ENCODE assay signal across 20 mouse cellular contexts in the genomic region with DNA sequence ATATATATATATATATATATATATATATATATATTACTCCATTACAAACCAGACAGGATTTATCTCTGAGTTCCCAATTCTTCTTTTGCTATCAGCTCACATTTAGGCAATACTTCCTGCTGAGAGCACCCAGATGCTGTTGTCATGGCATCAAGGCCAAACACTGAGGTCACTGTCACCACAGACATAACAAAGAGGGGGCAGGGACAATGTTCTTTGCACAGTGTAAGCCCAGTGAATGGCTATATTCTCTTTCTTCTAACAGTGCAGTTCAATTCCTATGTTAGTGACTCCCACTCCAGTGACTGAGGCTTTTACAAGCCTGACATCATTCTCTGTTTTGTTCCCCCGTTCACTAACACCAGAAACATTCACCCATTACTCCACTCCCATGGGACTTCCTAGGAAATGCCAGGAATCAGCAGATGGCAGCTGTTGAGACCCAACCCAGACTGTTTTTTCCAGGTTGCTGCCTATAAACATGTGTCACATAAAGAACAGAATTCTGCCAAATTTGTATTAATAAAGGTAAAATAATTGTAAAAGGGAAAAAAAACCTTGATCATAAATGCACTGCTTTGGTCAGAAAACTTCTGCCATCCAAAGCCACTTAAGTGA.
DNase-seq lines count a peak whose midpoint lies in the region; ATAC-seq and TF ChIP-seq lines count a peak whose summit lies in the region.
"Had no signal": no experiment of that assay in that cellular context is flagged by ENCODE, and none has a peak within 500 bp of the region (broad histone marks: within the 10 kb centered on the region; RNA-seq: fewer than 3 reads in every experiment).

No protein-coding gene starts in this region.

- TF ChIP-seq CTCF in CH12.LX (conservative IDR thresholded peaks at IDR 0.05 in 1 of 2, IDR thresholded peaks at IDR 0.05 in 1 of 2; ENCODE audit: low read depth in 2 of 2, low read length in 2 of 2), result no peak

- TF ChIP-seq EP300 in CH12.LX (IDR thresholded peaks at IDR 0.05; ENCODE audit: low read length), result no peak

- 38% methylated on average over 1 of the region's 1 CpGs for WGBS in midbrain, embryonic 12.5 days
- WGBS in midbrain, embryonic 10.5 days, result 45% methylated on average over 1 of the region's 1 CpGs
- WGBS in hindbrain, embryonic 14.5 days, result 30% methylated on average over 1 of the region's 1 CpGs

- no peak overlapping the region for H3K4me2 ChIP-seq in midbrain, embryonic 12.5 days (replicated peaks)
- H3K4me2 ChIP-seq in CH12.LX (ENCODE audit: insufficient read depth, low read depth, poor library complexity, severe bottlenecking), result no peak overlapping the region
- no peak overlapping the region for H3K4me2 ChIP-seq in hindbrain, embryonic 14.5 days (replicated peaks)
- H3K4me2 ChIP-seq: forebrain, embryonic 15.5 days; heart, embryonic 15.5 days; limb, embryonic 15.5 days; midbrain, embryonic 11.5 days had no signal

- H3K36me3 ChIP-seq in midbrain, embryonic 12.5 days, result no peaks in the 10 kb centered on the region
- no peaks in the 10 kb centered on the region for H3K36me3 ChIP-seq in midbrain, embryonic 10.5 days
- no peaks in the 10 kb centered on the region for H3K36me3 ChIP-seq in CH12.LX (replicated peaks in 1 of 2; ENCODE audit: control insufficient read depth in 1 of 2, insufficient read depth in 1 of 2, low read length in 1 of 2)
- H3K36me3 ChIP-seq in hindbrain, embryonic 14.5 days (replicated peaks; ENCODE audit: control insufficient read depth, insufficient read depth), result no peaks in the 10 kb centered on the region
- H3K36me3 ChIP-seq: forebrain, embryonic 15.5 days; heart, embryonic 15.5 days; limb, embryonic 15.5 days had no signal

- H3K27me3 ChIP-seq in midbrain, embryonic 12.5 days, result no peaks in the 10 kb centered on the region
- H3K27me3 ChIP-seq in midbrain, embryonic 10.5 days (ENCODE audit: low read depth, poor library complexity, severe bottlenecking), result no peaks in the 10 kb centered on the region
- H3K27me3 ChIP-seq in CH12.LX (replicated peaks), result no peaks in the 10 kb centered on the region
- H3K27me3 ChIP-seq in hindbrain, embryonic 14.5 days (ENCODE audit: control insufficient read depth, insufficient read depth, low read length), result no peaks in the 10 kb centered on the region
- H3K27me3 ChIP-seq: forebrain, embryonic 15.5 days; heart, embryonic 15.5 days; limb, embryonic 15.5 days had no signal

- intact Hi-C loops in left cerebral cortex, postnatal 36 days (cut with DNase I), result no loop called here

- no peak for DNase-seq in midbrain, embryonic 10.5 days (ENCODE audit: low spot score)
- DNase-seq in CH12.LX (ENCODE audit: extremely low read depth), result peak; percentile 22
- peak; percentile 13 for DNase-seq in adrenal gland, adult 8-10 months
- peak; percentile 10 for DNase-seq in hindbrain, embryonic 14.5 days (ENCODE audit: low spot score)
- DNase-seq in left cerebral cortex, postnatal 36 days (ENCODE audit: low spot score in 2 of 2), result no peak
- DNase-seq in left cerebral cortex, adult 18-20 months (ENCODE audit: low spot score in 2 of 2), result no peak
- DNase-seq: cerebellum, postnatal 14 days; gastrocnemius, adult 2 months; kidney, adult 2 months; kidney, postnatal 36 days; liver, postnatal 0 days; right cerebral cortex, postnatal 4 days; thymus, postnatal 4 days had no signal

- in situ Hi-C loops in CH12.LX (cut with MboI; ENCODE audit: low pct_ligation_motif_present, low pct_unique_long_range_greater_than_20kb, low sequenced_read_pairs), result no loop called here

- no peak overlapping the region for H3K4me3 ChIP-seq in midbrain, embryonic 12.5 days
- H3K4me3 ChIP-seq in midbrain, embryonic 10.5 days, result no peak overlapping the region
- no peak overlapping the region for H3K4me3 ChIP-seq in CH12.LX (replicated peaks in 1 of 3; ENCODE audit: low read depth in 2 of 3, low read length in 2 of 3, poor library complexity in 1 of 3)
- H3K4me3 ChIP-seq in hindbrain, embryonic 14.5 days (replicated peaks; ENCODE audit: low read length), result no peak overlapping the region
- H3K4me3 ChIP-seq: forebrain, embryonic 15.5 days; gastrocnemius, adult 2 months; heart, embryonic 15.5 days; limb, embryonic 15.5 days had no signal

- TF ChIP-seq POLR2A in CH12.LX (IDR thresholded peaks at IDR 0.05; ENCODE audit: low read depth, low read length), result no peak

- H3K27ac ChIP-seq in midbrain, embryonic 12.5 days (replicated peaks), result no peak overlapping the region
- H3K27ac ChIP-seq in midbrain, embryonic 10.5 days (replicated peaks), result no peak overlapping the region
- no peak overlapping the region for H3K27ac ChIP-seq in CH12.LX (ENCODE audit: insufficient read depth, low read depth)
- no peak overlapping the region for H3K27ac ChIP-seq in hindbrain, embryonic 14.5 days
- H3K27ac ChIP-seq: forebrain, embryonic 15.5 days; gastrocnemius, adult 2 months; heart, embryonic 15.5 days; limb, embryonic 15.5 days had no signal

- no peak for TF ChIP-seq RAD21 in CH12.LX (IDR thresholded peaks at IDR 0.05; ENCODE audit: low read depth, low read length)

- H3K9ac ChIP-seq in midbrain, embryonic 12.5 days (replicated peaks), result no peak overlapping the region
- no peak overlapping the region for H3K9ac ChIP-seq in CH12.LX (ENCODE audit: insufficient read depth, low read depth)
- H3K9ac ChIP-seq in hindbrain, embryonic 14.5 days, result no peak overlapping the region
- H3K9ac ChIP-seq: forebrain, embryonic 15.5 days; heart, embryonic 15.5 days; limb, embryonic 15.5 days; liver, postnatal 0 days had no signal

- no peaks in the 10 kb centered on the region for H3K79me2 ChIP-seq in CH12.LX (replicated peaks; ENCODE audit: control insufficient read depth, extremely low read depth, insufficient read depth, poor library complexity, severe bottlenecking)

- no peaks in the 10 kb centered on the region for H3K9me3 ChIP-seq in midbrain, embryonic 12.5 days
- H3K9me3 ChIP-seq in midbrain, embryonic 10.5 days (replicated peaks), result no peaks in the 10 kb centered on the region
- no peaks in the 10 kb centered on the region for H3K9me3 ChIP-seq in CH12.LX (replicated peaks; ENCODE audit: low read length)
- H3K9me3 ChIP-seq in hindbrain, embryonic 14.5 days (ENCODE audit: control insufficient read depth, low read length), result no peaks in the 10 kb centered on the region
- H3K9me3 ChIP-seq: forebrain, embryonic 15.5 days; heart, embryonic 15.5 days; limb, embryonic 15.5 days had no signal

- no peaks in the 10 kb centered on the region for H3K4me1 ChIP-seq in midbrain, embryonic 12.5 days
- 0 out of 2 replicates have a peak, but pooled peaks cover 3% of the 10 kb centered on the region for H3K4me1 ChIP-seq in midbrain, embryonic 10.5 days
- peaks cover 0 to 13% of the 10 kb centered on the region in 2 experiments; a peak in 1 of 4 replicates for H3K4me1 ChIP-seq in CH12.LX (ENCODE audit: control insufficient read depth in 1 of 2, insufficient read depth in 2 of 2)
- H3K4me1 ChIP-seq in hindbrain, embryonic 14.5 days (replicated peaks; ENCODE audit: control insufficient read depth, insufficient read depth, low read length), result no peaks in the 10 kb centered on the region; the same call in 1 of the 2 replicates
- H3K4me1 ChIP-seq: forebrain, embryonic 15.5 days; heart, embryonic 15.5 days; limb, embryonic 15.5 days had no signal

- dilution Hi-C loops in CH12.LX (cut with MboI; ENCODE audit: extremely low pct_ligation_motif_present, extremely low pct_unique_long_range_greater_than_20kb, low sequenced_read_pairs), result no loop called here

- 0 out of 2 replicates have a peak, but pooled peaks have one; percentile 23 for ATAC-seq in midbrain, embryonic 12.5 days (ENCODE audit: low FRiP score, low read depth)
- ATAC-seq in hindbrain, embryonic 14.5 days (ENCODE audit: low FRiP score), result no peak
- ATAC-seq in granulocyte monocyte progenitor cell, adult 5-6 weeks (replicated peaks; ENCODE audit: poor library complexity, severe bottlenecking), result no peak
- ATAC-seq: CD4-positive, CD25-positive, alpha-beta regulatory T cell, adult 4 months; forebrain, embryonic 15.5 days; liver, postnatal 0 days had no signal

TF ChIP-seq in CH12.LX, 34 proteins besides CTCF, POLR2A, EP300 and RAD21:
- TF ChIP-seq UBTF (IDR thresholded peaks at IDR 0.05; ENCODE audit: low read depth, low read length) (no peak), RCOR1 (conservative IDR thresholded peaks at IDR 0.05; ENCODE audit: low read depth, low read length) (no peak), USF2 (conservative IDR thresholded peaks at IDR 0.05; ENCODE audit: low read depth, low read length) (no peak), KAT2A (IDR thresholded peaks at IDR 0.05; ENCODE audit: insufficient replicate concordance, low read length) (no peak), TCF12 (IDR thresholded peaks at IDR 0.05; ENCODE audit: low read depth, low read length) (no peak), JUND (conservative IDR thresholded peaks at IDR 0.05; ENCODE audit: low read depth, low read length) (no peak), TBP (conservative IDR thresholded peaks at IDR 0.05; ENCODE audit: low read depth, low read length) (no peak), ZMIZ1 (IDR thresholded peaks at IDR 0.05; ENCODE audit: low read depth, low read length) (no peak), SIN3A (IDR thresholded peaks at IDR 0.05; ENCODE audit: low read length) (no peak), POLR2AphosphoS2 (IDR thresholded peaks at IDR 0.05; ENCODE audit: low read depth, low read length) (no peak), ZKSCAN1 (IDR thresholded peaks at IDR 0.05; ENCODE audit: borderline replicate concordance, low read depth, low read length) (no peak), CHD1 (IDR thresholded peaks at IDR 0.05; ENCODE audit: low read depth, low read length) (no peak), MXI1 (IDR thresholded peaks at IDR 0.05; ENCODE audit: low read depth, low read length) (no peak), MAZ (IDR thresholded peaks at IDR 0.05; ENCODE audit: low read depth, low read length) (no peak), USF1 (IDR thresholded peaks at IDR 0.05; ENCODE audit: low read depth, low read length) (no peak), ZC3H11A (IDR thresholded peaks at IDR 0.05; ENCODE audit: low read depth, low read length) (no peak), MYC (IDR thresholded peaks at IDR 0.05; ENCODE audit: low read depth, low read length) (no peak), MAFK (IDR thresholded peaks at IDR 0.05; ENCODE audit: insufficient replicate concordance, low read length) (no peak)

Comparison
In these comparisons a context has a peak if more than half of its experiments do, and no peak if none do; other contexts are left out.
1. DNase-seq: peak in CH12.LX (single experiment), adrenal gland, adult 8-10 months (single experiment) and hindbrain, embryonic 14.5 days (single experiment); none in midbrain, embryonic 10.5 days (single experiment), left cerebral cortex, postnatal 36 days (0 of 2) and left cerebral cortex, adult 18-20 months (0 of 2).